Mouse (Mus musculus): Measurements from ENCODE around the gene Rnaseh2c. TPM values are rescaled to one million over a fixed set of nuclear protein-coding genes. Genes with fewer than 3 reads are reported as not detected.
A peak's percentile ranks its signal among the peaks of the same experiment; 100 is the strongest.

Rnaseh2c gene
- polyA plus RNA-seq (2014; fragmentation: Nextera tagmentation; extraction: Ambion mirVana): 143 and 148 TPM in 2 replicates

GRCm38 (mm10) chr19:5601752-5602541 is at the start of gene Rnaseh2c:
TSS of gene Rnaseh2c (plus strand) at chr19:5601873.
- no peaks in the 10 kb centered on the region for H3K27me3 ChIP-seq (ENCODE audit: control insufficient read depth, insufficient read depth, low read length)
- H3K9me3 ChIP-seq (ENCODE audit: control insufficient read depth, low read length): no peaks in the 10 kb centered on the region
- ATAC-seq (ENCODE audit: low FRiP score) (peak; percentile 84), DNase-seq (ENCODE audit: low spot score) (peak; percentile 81)
- no peaks in the 10 kb centered on the region; the same call in 1 of the 2 replicates for H3K4me1 ChIP-seq (replicated peaks; ENCODE audit: control insufficient read depth, insufficient read depth, low read length)
- peak within 1 kb of the TSS; percentile 94 for H3K9ac ChIP-seq (ENCODE audit: low read depth, low read length)
- H3K4me2 ChIP-seq (replicated peaks; ENCODE audit: low read depth, low read length): peak within 1 kb of the TSS; percentile 91
- peaks cover 9% of the 10 kb centered on the region for H3K36me3 ChIP-seq (ENCODE audit: control insufficient read depth, insufficient read depth, low read length)
- H3K4me3 ChIP-seq (ENCODE audit: low read depth, low read length): peak within 1 kb of the TSS; percentile 94
- peak within 1 kb of the TSS; percentile 82 for H3K27ac ChIP-seq (ENCODE audit: low read depth, low read length)
- WGBS: under 1% methylated on average over 64 of the region's 64 CpGs

GRCm38 (mm10) chr19:5553802-5554201 is 47.9 kb upstream of the Rnaseh2c start:
- WGBS: 63% methylated on average over 8 of the region's 8 CpGs
- no peak overlapping the region for H3K4me2 ChIP-seq (replicated peaks; ENCODE audit: low read depth, low read length)
- H3K4me3 ChIP-seq (ENCODE audit: low read depth, low read length): no peak overlapping the region
- no peak for DNase-seq (ENCODE audit: low spot score)
- H3K4me1 ChIP-seq (replicated peaks; ENCODE audit: control insufficient read depth, insufficient read depth, low read length): no peaks in the 10 kb centered on the region
- peaks cover 21% of the 10 kb centered on the region for H3K27me3 ChIP-seq (ENCODE audit: control insufficient read depth, insufficient read depth, low read length)
- no peaks in the 10 kb centered on the region for H3K9me3 ChIP-seq (ENCODE audit: control insufficient read depth, low read length)
- no peaks in the 10 kb centered on the region for H3K36me3 ChIP-seq (ENCODE audit: control insufficient read depth, insufficient read depth, low read length)
- H3K27ac ChIP-seq (ENCODE audit: low read depth, low read length): no peak overlapping the region
- no peak overlapping the region for H3K9ac ChIP-seq (ENCODE audit: low read depth, low read length)
- no peak for ATAC-seq (ENCODE audit: low FRiP score)

DNA sequence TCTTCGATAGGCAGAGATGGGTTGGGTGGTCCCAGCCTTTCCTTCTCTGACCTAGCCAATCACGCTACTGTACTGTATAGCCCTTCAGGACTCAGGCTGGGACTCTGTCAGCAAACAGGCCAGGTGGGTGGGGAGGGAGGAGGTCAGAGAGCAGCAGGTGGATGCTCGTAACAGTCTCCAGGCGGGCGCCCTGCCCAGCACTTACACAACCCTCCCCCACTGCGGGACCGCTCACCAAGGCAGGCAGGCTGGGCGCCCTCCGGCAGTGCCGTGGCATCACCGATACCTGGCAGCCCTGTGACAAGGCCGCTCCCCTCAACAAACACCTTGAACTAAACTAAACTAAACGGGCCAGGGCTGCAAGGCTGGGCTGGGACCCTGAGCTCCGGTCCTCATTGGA is 47.5 kb upstream of the Rnaseh2c start:
- Histone ChIP-seq H3K4me2 (replicated peaks; ENCODE audit: low read depth, low read length) (no peak overlapping the region), H3K4me1 (replicated peaks; ENCODE audit: control insufficient read depth, insufficient read depth, low read length) (no peaks in the 10 kb centered on the region), H3K27me3 (ENCODE audit: control insufficient read depth, insufficient read depth, low read length) (peaks cover 25% of the 10 kb centered on the region), H3K9ac (ENCODE audit: low read depth, low read length) (no peak overlapping the region), H3K9me3 (ENCODE audit: control insufficient read depth, low read length) (no peaks in the 10 kb centered on the region), H3K27ac (ENCODE audit: low read depth, low read length) (no peak overlapping the region), H3K4me3 (ENCODE audit: low read depth, low read length) (no peak overlapping the region), H3K36me3 (ENCODE audit: control insufficient read depth, insufficient read depth, low read length) (no peaks in the 10 kb centered on the region)
- DNase-seq (ENCODE audit: low spot score): no peak
- no peak for ATAC-seq (ENCODE audit: low FRiP score)
- 79% methylated on average over 14 of the region's 14 CpGs for WGBS

GRCm38 (mm10) chr19:5558169-5558568 is 43.5 kb upstream of the Rnaseh2c start:
- ATAC-seq (ENCODE audit: low FRiP score) (no peak), DNase-seq (ENCODE audit: low spot score) (no peak)
- Histone ChIP-seq H3K4me1 (replicated peaks; ENCODE audit: control insufficient read depth, insufficient read depth, low read length) (0 out of 2 replicates have a peak, but pooled peaks cover 5% of the 10 kb centered on the region), H3K9ac (ENCODE audit: low read depth, low read length) (no peak overlapping the region), H3K36me3 (ENCODE audit: control insufficient read depth, insufficient read depth, low read length) (no peaks in the 10 kb centered on the region), H3K27ac (ENCODE audit: low read depth, low read length) (no peak overlapping the region), H3K4me3 (ENCODE audit: low read depth, low read length) (no peak overlapping the region), H3K9me3 (ENCODE audit: control insufficient read depth, low read length) (no peaks in the 10 kb centered on the region), H3K4me2 (replicated peaks; ENCODE audit: low read depth, low read length) (no peak overlapping the region), H3K27me3 (ENCODE audit: control insufficient read depth, insufficient read depth, low read length) (peaks cover 64% of the 10 kb centered on the region)
- 47% methylated on average over 7 of the region's 7 CpGs for WGBS

DNA sequence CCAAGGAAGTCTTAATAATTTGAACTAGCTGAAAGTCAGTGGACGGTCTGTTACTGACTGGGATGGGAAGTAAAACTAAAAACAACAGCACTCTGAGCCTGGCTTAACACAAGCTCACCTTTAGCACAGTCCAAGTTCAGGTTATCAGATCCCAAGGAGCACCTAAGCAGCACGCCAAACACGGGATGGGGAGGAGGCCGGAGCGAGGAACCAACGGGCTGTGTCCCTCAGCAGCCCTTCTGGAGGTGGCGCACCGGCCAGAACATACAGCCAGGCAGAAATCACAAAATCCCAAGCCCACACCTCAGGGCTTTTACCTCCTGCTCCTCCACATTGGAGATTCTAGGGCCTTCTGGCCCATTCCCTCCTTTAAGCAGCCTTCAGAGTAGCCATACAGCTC is 42.9 kb upstream of the Rnaseh2c start:
- H3K4me2 ChIP-seq (replicated peaks; ENCODE audit: low read depth, low read length): no peak overlapping the region
- H3K9me3 ChIP-seq (ENCODE audit: control insufficient read depth, low read length): no peaks in the 10 kb centered on the region
- H3K36me3 ChIP-seq (ENCODE audit: control insufficient read depth, insufficient read depth, low read length): no peaks in the 10 kb centered on the region
- H3K9ac ChIP-seq (ENCODE audit: low read depth, low read length): no peak overlapping the region
- H3K27ac ChIP-seq (ENCODE audit: low read depth, low read length): no peak overlapping the region
- DNase-seq (ENCODE audit: low spot score): no peak
- peaks cover 66% of the 10 kb centered on the region for H3K27me3 ChIP-seq (ENCODE audit: control insufficient read depth, insufficient read depth, low read length)
- 0 out of 2 replicates have a peak, but pooled peaks cover 5% of the 10 kb centered on the region for H3K4me1 ChIP-seq (replicated peaks; ENCODE audit: control insufficient read depth, insufficient read depth, low read length)
- WGBS: 63% methylated on average over 8 of the region's 8 CpGs
- H3K4me3 ChIP-seq (ENCODE audit: low read depth, low read length): no peak overlapping the region
- ATAC-seq (ENCODE audit: low FRiP score): no peak

DNA sequence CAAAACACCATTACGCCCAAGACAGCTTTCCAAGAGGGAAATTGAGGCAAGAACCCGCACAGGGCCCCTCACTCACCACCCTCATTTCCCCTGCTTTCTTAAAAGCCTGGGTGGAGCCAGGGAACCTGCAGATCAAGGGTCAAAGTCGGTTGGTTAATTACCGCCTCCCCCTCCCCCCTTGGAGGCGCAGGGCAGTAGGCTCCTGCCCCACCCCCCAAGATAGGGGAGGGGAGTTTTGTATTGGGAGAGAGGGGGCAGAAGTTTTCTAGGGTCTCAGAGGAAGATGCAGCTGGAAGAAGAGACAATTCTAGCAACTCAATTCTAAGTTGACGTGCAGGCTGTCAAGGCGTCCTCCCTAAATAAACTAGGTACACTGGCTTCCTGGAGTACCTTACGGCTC is 42.4 kb upstream of the Rnaseh2c start:
- H3K4me2 ChIP-seq (replicated peaks; ENCODE audit: low read depth, low read length): no peak overlapping the region
- H3K9me3 ChIP-seq (ENCODE audit: control insufficient read depth, low read length): no peaks in the 10 kb centered on the region
- no peak overlapping the region for H3K9ac ChIP-seq (ENCODE audit: low read depth, low read length)
- H3K27ac ChIP-seq (ENCODE audit: low read depth, low read length): no peak overlapping the region
- ATAC-seq (ENCODE audit: low FRiP score) (no peak), DNase-seq (ENCODE audit: low spot score) (no peak)
- H3K36me3 ChIP-seq (ENCODE audit: control insufficient read depth, insufficient read depth, low read length): no peaks in the 10 kb centered on the region
- H3K4me3 ChIP-seq (ENCODE audit: low read depth, low read length): no peak overlapping the region
- H3K4me1 ChIP-seq (replicated peaks; ENCODE audit: control insufficient read depth, insufficient read depth, low read length): 0 out of 2 replicates have a peak, but pooled peaks cover 5% of the 10 kb centered on the region
- WGBS: 19% methylated on average over 8 of the region's 8 CpGs
- peaks cover 68% of the 10 kb centered on the region for H3K27me3 ChIP-seq (ENCODE audit: control insufficient read depth, insufficient read depth, low read length)

DNA sequence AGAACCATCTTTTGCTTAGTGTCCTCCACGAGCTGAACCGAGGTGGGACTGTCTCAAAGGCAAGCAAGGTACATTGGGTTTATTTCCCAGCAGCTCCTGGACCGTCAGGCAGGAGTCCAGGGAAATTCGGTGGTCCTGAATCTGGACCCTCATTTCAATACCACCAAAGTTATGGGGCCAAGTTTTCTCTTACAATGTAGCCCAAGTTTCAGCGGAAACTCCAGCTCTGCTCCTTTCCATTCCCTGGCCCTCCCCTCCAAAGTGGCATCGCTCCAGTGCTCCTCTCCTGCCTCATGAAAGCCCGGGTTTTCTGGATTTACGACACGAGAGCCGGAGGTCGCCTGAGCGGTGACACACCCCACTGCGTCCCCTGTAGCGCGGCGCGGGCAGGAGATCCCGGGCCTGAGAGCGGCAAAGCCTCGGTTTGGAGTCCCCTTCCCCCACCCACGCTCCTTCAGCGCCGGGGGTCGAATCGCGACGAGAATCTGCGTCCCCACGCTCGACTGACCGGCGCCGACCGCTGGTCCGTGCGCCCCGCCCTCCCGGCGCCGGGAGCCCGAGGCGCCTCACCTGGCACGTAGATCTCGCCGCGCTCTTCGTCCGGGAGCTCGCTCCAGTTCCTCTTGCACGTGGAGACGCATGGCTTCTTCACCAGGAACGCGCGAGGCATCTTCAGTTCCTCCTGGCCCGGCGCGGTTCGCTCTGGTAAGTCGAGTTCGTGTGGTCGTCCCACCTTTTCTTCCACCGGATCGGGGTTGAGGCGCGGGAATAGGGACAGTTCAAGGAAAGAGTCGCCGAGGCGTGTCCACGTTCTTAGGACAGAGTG is 41.8 kb upstream of the Rnaseh2c start:
- peak; percentile 44 for DNase-seq (ENCODE audit: low spot score)
- Histone ChIP-seq H3K36me3 (ENCODE audit: control insufficient read depth, insufficient read depth, low read length) (no peaks in the 10 kb centered on the region), H3K27ac (ENCODE audit: low read depth, low read length) (no peak overlapping the region), H3K4me2 (replicated peaks; ENCODE audit: low read depth, low read length) (peak overlapping the region; percentile 46), H3K27me3 (ENCODE audit: control insufficient read depth, insufficient read depth, low read length) (peaks cover 72% of the 10 kb centered on the region), H3K9me3 (ENCODE audit: control insufficient read depth, low read length) (no peaks in the 10 kb centered on the region), H3K4me1 (replicated peaks; ENCODE audit: control insufficient read depth, insufficient read depth, low read length) (0 out of 2 replicates have a peak, but pooled peaks cover 5% of the 10 kb centered on the region), H3K9ac (ENCODE audit: low read depth, low read length) (no peak overlapping the region), H3K4me3 (ENCODE audit: low read depth, low read length) (peak overlapping the region; percentile 23)
- no peak for ATAC-seq (ENCODE audit: low FRiP score)
- WGBS: under 1% methylated on average over 69 of the region's 69 CpGs

GRCm38 (mm10) chr19:5560457-5561041 is 41.1 kb upstream of the Rnaseh2c start, which contains the start of gene Ovol1:
TSS of gene Ovol1 (minus strand) at chr19:5560646.
- no peaks in the 10 kb centered on the region for H3K9me3 ChIP-seq (ENCODE audit: control insufficient read depth, low read length)
- ATAC-seq (ENCODE audit: low FRiP score) (no peak), DNase-seq (ENCODE audit: low spot score) (peak; percentile 53)
- no peaks in the 10 kb centered on the region for H3K36me3 ChIP-seq (ENCODE audit: control insufficient read depth, insufficient read depth, low read length)
- 1% methylated on average over 56 of the region's 57 CpGs for WGBS
- H3K9ac ChIP-seq (ENCODE audit: low read depth, low read length): no peak within 1 kb of the TSS
- H3K4me1 ChIP-seq (replicated peaks; ENCODE audit: control insufficient read depth, insufficient read depth, low read length): 0 out of 2 replicates have a peak, but pooled peaks cover 5% of the 10 kb centered on the region
- H3K4me2 ChIP-seq (replicated peaks; ENCODE audit: low read depth, low read length): peak within 1 kb of the TSS; percentile 46
- H3K4me3 ChIP-seq (ENCODE audit: low read depth, low read length): peak within 1 kb of the TSS; percentile 23
- H3K27me3 ChIP-seq (ENCODE audit: control insufficient read depth, insufficient read depth, low read length): peaks cover 71% of the 10 kb centered on the region
- no peak within 1 kb of the TSS for H3K27ac ChIP-seq (ENCODE audit: low read depth, low read length)
